Mouse (Mus musculus): ENCODE results near the gene Sipa1l3.

Gene Sipa1l3

GRCm38 (mm10) chr7:29281201-29282073, 237.0 kb downstream of the Sipa1l3 start, which contains the start of gene Spint2:
TSS of gene Spint2 (minus strand) at chr7:29281912.
- DNase-seq (ENCODE audit: low spot score) = peak; percentile 93

- no peak for DNase-seq (ENCODE audit: low spot score)
Measured at GRCm38 (mm10) chr7:29280801-29281200, 237.6 kb downstream of the Sipa1l3 start.

DNA sequence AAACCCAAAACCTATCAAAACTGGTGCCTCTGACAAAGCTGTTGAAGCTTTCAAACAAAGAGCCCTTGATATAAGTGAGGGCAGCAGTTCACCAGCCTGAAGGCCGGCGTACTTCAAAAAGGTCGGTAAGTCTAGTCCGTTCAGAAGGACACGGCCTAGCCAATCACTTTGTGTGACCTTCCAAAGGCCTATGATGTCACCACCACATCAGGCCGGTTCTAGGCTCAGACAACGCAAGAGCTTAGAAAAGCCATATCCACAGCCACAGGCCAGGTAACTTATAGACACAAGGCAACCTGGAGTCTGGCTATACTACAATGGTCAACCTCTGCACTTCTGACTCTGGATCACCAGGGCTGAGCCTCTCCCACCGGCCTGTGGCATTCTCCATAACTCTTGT, 238.5 kb downstream of the Sipa1l3 start:
- no peak for DNase-seq (ENCODE audit: low spot score)

DNA sequence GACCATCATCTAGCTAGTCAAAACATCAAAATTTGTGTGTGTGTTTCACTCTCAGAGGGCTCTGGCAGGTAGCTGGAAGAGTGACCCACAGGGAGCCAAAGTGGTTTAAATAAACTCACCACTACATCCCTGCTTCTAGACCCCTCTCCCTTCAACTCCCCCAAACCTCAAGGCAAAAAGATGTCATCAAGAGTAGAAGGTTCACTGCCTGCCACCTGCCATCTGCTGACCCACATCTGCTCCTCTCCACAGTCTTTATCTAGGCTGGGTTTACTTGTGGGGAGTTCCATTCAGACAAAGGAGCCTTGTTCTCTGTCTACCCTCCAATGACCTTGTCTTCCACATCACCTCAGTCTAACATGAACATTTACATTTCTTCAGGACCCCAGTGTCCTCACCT, 239.2 kb downstream of the Sipa1l3 start:
- no peak for DNase-seq (ENCODE audit: low spot score)

DNA sequence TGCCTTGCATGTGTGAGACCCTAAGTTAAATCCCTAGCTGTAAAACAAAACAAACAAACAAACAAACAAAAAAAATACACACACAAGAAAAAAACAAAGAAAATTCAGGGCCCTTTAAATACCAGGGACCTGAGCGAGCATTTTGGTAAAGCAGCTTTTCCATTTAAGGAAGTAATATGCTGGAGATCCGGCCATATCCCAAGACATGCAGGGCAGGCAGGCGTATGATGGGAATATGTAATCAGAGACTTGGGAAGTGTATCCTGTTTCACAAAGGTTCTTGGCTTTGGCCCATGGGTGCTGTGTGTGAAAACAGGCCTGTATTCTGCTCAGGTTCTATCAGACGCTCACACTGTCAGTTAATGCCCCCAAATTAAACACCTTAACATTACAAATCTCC, 240.9 kb downstream of the Sipa1l3 start:
- DNase-seq (ENCODE audit: low spot score) = no peak

DNA sequence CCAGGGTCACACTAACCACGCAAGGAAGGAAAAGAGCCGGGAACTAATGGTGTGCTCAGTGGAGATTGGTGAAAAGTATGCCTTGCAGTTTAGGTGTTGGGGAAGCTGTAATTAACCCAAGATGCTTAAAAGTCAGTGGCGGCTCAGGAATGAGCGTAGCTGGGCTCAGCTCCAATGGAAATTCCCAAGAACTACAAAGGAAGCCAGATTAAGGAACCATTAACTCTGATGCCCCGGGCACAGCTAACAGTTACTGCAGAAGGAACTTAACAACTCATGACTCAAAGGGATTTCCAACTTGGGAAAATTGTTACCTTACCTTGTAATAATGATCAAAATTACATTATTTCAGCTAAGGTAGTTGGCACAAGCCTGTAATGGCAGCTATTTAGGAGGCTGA, 241.7 kb downstream of the Sipa1l3 start:
- no peak for DNase-seq (ENCODE audit: low spot score)

DNA sequence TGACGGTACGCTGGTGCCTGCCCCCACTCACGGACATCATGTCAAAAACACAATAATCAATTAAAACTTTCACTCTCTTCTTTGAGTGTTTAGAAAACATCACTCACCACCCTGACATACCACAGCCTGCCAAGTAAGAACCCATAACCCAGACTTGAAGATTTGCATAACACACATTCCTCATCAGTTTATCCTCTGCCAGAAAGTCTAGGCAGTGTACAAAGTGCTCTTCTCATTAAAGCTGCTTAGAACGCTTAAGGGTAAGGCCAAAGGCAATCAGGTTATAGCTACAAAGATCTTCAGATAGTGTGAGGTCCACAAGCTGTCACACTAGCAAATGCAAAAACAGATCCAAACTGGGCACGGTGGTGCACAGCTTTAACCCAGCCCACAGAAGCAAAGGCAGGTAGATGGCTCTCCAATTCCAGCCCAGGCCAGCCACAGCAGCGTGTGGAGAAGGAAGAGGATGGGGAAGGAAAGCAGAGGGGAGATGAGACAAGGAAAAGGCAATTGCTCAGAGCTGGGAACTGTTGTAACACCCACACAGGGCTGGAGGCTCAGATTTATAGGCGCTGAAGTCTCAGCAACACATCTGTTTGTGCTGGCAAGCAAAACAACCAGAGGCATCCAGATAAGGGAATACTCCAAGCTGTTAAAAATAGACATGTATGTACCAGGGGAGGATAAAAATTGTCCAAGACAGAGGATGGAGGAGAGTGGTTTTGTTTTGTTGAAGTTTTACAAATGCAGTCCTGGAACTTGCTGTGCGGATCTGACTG, 246.6 kb downstream of the Sipa1l3 start:
- DNase-seq (ENCODE audit: low spot score) = no peak

- DNase-seq (ENCODE audit: low spot score) = no peak
Measured at GRCm38 (mm10) chr7:29270445-29270844, 248.0 kb downstream of the Sipa1l3 start.
